8 mouse cellular contexts compared by ENCODE assay signal in the genomic region with DNA sequence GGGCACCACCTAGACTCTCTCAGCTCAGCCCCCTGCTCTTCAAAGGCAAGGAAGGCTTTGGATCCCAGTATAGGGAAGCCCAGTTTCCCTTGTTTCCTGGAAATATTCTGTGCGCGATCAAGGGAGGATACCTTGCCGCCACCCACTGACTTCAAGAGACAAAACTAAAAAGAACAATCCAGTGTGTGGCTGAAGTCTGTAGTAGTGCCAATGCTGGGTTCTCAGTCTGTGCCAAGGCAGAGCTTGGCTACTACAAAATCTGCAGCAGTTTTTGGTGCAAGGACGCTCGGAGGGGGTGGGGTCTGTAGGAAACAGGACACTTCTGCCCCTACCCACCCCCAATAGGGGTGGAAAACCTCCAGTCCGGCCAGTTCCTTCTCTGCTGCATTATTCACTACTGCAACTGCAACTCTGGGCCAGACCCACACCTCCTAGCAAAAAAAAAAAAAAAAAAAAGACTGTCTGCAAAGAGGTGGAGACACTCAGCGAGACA. TPM values are rescaled to one million over a fixed set of nuclear protein-coding genes. Genes with fewer than 3 reads are reported as not detected.
DNase-seq lines count a peak whose midpoint lies in the region; ATAC-seq lines count a peak whose summit lies in the region.

No protein-coding gene starts in this region.

- no peak overlapping the region for H3K27ac ChIP-seq in heart, embryonic 14.5 days (replicated peaks in 1 of 2; ENCODE audit: control insufficient read depth in 1 of 2, insufficient read depth in 1 of 2, low read depth in 2 of 2, low read length in 2 of 2)
- H3K27ac ChIP-seq in embryonic facial prominence, embryonic 11.5 days (replicated peaks; ENCODE audit: low read depth, low read length) = no peak overlapping the region
- peak overlapping the region; percentile 66; the same call in 1 of the 2 replicates for H3K27ac ChIP-seq in hindbrain, embryonic 10.5 days
- H3K27ac ChIP-seq in midbrain, embryonic 11.5 days (ENCODE audit: low read depth, low read length) = no peak overlapping the region

- 65% methylated on average over 7 of the region's 7 CpGs for WGBS in heart, embryonic 14.5 days
- WGBS in embryonic facial prominence, embryonic 11.5 days = 47% methylated on average over 7 of the region's 7 CpGs
- WGBS in hindbrain, embryonic 10.5 days = 53% methylated on average over 7 of the region's 7 CpGs
- 56% methylated on average over 7 of the region's 7 CpGs for WGBS in midbrain, embryonic 11.5 days

- peak overlapping the region; percentile 92 for H3K4me2 ChIP-seq in heart, embryonic 14.5 days (ENCODE audit: low read length)
- H3K4me2 ChIP-seq in embryonic facial prominence, embryonic 11.5 days (ENCODE audit: low read depth, low read length) = peak overlapping the region; percentile 100
- H3K4me2 ChIP-seq in midbrain, embryonic 11.5 days = peak overlapping the region; percentile 98

- H3K9me3 ChIP-seq in heart, embryonic 14.5 days (ENCODE audit: control insufficient read depth, low read length) = no peaks in the 10 kb centered on the region
- H3K9me3 ChIP-seq in embryonic facial prominence, embryonic 11.5 days (replicated peaks; ENCODE audit: control insufficient read depth, low read length) = no peaks in the 10 kb centered on the region
- H3K9me3 ChIP-seq in hindbrain, embryonic 10.5 days = no peaks in the 10 kb centered on the region
- H3K9me3 ChIP-seq in midbrain, embryonic 11.5 days (ENCODE audit: control insufficient read depth, low read length) = no peaks in the 10 kb centered on the region

- H3K36me3 ChIP-seq in heart, embryonic 14.5 days (ENCODE audit: control insufficient read depth, insufficient read depth, low read length) = no peaks in the 10 kb centered on the region
- no peaks in the 10 kb centered on the region for H3K36me3 ChIP-seq in embryonic facial prominence, embryonic 11.5 days (replicated peaks; ENCODE audit: control insufficient read depth, insufficient read depth, low read depth, low read length)
- H3K36me3 ChIP-seq in hindbrain, embryonic 10.5 days = peaks cover 36% of the 10 kb centered on the region
- H3K36me3 ChIP-seq in midbrain, embryonic 11.5 days (ENCODE audit: control insufficient read depth, insufficient read depth, low read length) = 0 out of 2 replicates have a peak, but pooled peaks cover 3% of the 10 kb centered on the region

- peak overlapping the region; percentile 19; the same call in 1 of the 2 replicates for H3K9ac ChIP-seq in heart, embryonic 14.5 days (ENCODE audit: low read length)
- H3K9ac ChIP-seq in embryonic facial prominence, embryonic 11.5 days (replicated peaks; ENCODE audit: low read length) = no peak overlapping the region
- peak overlapping the region; percentile 3; the same call in 1 of the 2 replicates for H3K9ac ChIP-seq in midbrain, embryonic 11.5 days (ENCODE audit: low read length)

- H3K4me3 ChIP-seq in heart, embryonic 14.5 days (ENCODE audit: control insufficient read depth in 1 of 2, insufficient read depth in 1 of 2, low read depth in 1 of 2, low read length in 2 of 2) = no peak overlapping the region
- no peak overlapping the region for H3K4me3 ChIP-seq in embryonic facial prominence, embryonic 11.5 days (ENCODE audit: low read depth, low read length)
- H3K4me3 ChIP-seq in hindbrain, embryonic 10.5 days = peak overlapping the region; percentile 91
- H3K4me3 ChIP-seq in midbrain, embryonic 11.5 days (ENCODE audit: low read depth, low read length) = peak overlapping the region; percentile 73

- H3K27me3 ChIP-seq in heart, embryonic 14.5 days (ENCODE audit: control insufficient read depth, insufficient read depth, low read length) = no peaks in the 10 kb centered on the region
- no peaks in the 10 kb centered on the region for H3K27me3 ChIP-seq in embryonic facial prominence, embryonic 11.5 days (ENCODE audit: control insufficient read depth, insufficient read depth, low read length)
- no peaks in the 10 kb centered on the region for H3K27me3 ChIP-seq in hindbrain, embryonic 10.5 days (ENCODE audit: insufficient read depth, poor library complexity, severe bottlenecking)
- H3K27me3 ChIP-seq in midbrain, embryonic 11.5 days (ENCODE audit: control insufficient read depth, insufficient read depth, low read length) = no peaks in the 10 kb centered on the region

- no peak for ATAC-seq in heart, embryonic 14.5 days (ENCODE audit: insufficient number of reproducible peaks, insufficient read depth, low FRiP score, low read depth)
- ATAC-seq in embryonic facial prominence, embryonic 11.5 days (replicated peaks; ENCODE audit: insufficient number of reproducible peaks, low FRiP score, low TSS enrichment, low read depth) = no peak
- ATAC-seq in midbrain, embryonic 11.5 days (ENCODE audit: low FRiP score) = no peak
- ATAC-seq in erythroblast, adult 5-6 weeks (replicated peaks; ENCODE audit: low FRiP score, poor library complexity, severe bottlenecking) = no peak

- no peak for DNase-seq in heart, postnatal 4 days
- DNase-seq in embryonic facial prominence, embryonic 11.5 days (ENCODE audit: low spot score) = no peak
- DNase-seq in hindbrain, embryonic 10.5 days (ENCODE audit: low spot score) = no peak
- no peak for DNase-seq in midbrain, embryonic 11.5 days (ENCODE audit: low spot score, missing footprints)
- DNase-seq in spleen, postnatal 36 days (ENCODE audit: low spot score in 2 of 2) = no peak
- no peak for DNase-seq in urinary bladder, postnatal 25 days (ENCODE audit: low spot score)

- peaks cover 53 to 68% of the 10 kb centered on the region in 2 experiments for H3K4me1 ChIP-seq in heart, embryonic 14.5 days (ENCODE audit: control insufficient read depth in 2 of 2, insufficient read depth in 2 of 2, low read length in 2 of 2)
- peaks cover 9% of the 10 kb centered on the region for H3K4me1 ChIP-seq in embryonic facial prominence, embryonic 11.5 days (ENCODE audit: control insufficient read depth, insufficient read depth, low read length)
- peaks cover 96% of the 10 kb centered on the region for H3K4me1 ChIP-seq in hindbrain, embryonic 10.5 days (replicated peaks)
- H3K4me1 ChIP-seq in midbrain, embryonic 11.5 days (ENCODE audit: control insufficient read depth, insufficient read depth, low read length) = peaks cover 57% of the 10 kb centered on the region

RNA-seq across cellular contexts. Expression of a gene that starts 3.0 kb away (rescaled TPM):
- 7.2 and 8.2 TPM in 2 replicates for polyA plus RNA-seq in heart, embryonic 14.5 days (2014; fragmentation: Nextera tagmentation; extraction: Ambion mirVana)
- total RNA-seq in heart, postnatal 4 days (2021) = 10 to 100 TPM; 35.2 to 37.2 TPM
- polyA plus RNA-seq in embryonic facial prominence, embryonic 11.5 days (2014; fragmentation: Nextera tagmentation; extraction: Ambion mirVana) = 8.4 and 9.8 TPM in 2 replicates
- 14.3 and 16.0 TPM in 2 replicates for polyA plus RNA-seq in hindbrain, embryonic 10.5 days (2016; fragmentation: Nextera tagmentation; extraction: Ambion mirVana)
- 19.2 and 20.4 TPM in 2 replicates for polyA plus RNA-seq in midbrain, embryonic 11.5 days (2014; fragmentation: Nextera tagmentation; extraction: Ambion mirVana)
- total RNA-seq in erythroblast, adult 5-6 weeks (2015; ENCODE audit: low replicate concordance) = 0.38 TPM in 1 of 2 replicates, not detected in the other
- total RNA-seq in erythroblast, adult 5-6 weeks (2017; ENCODE audit: low replicate concordance) = 0.28 TPM in 1 of 2 replicates, not detected in the other

RNA-seq across cellular contexts. Expression of a gene that starts 33.9 kb away (rescaled TPM):
- 0.63 and 0.84 TPM in 2 replicates for polyA plus RNA-seq in heart, embryonic 14.5 days (2014; fragmentation: Nextera tagmentation; extraction: Ambion mirVana)
- 1 to 10 TPM; 2.5 to 2.8 TPM for total RNA-seq in heart, postnatal 4 days (2021)
- polyA plus RNA-seq in embryonic facial prominence, embryonic 11.5 days (2014; fragmentation: Nextera tagmentation; extraction: Ambion mirVana) = 0.43 and 0.59 TPM in 2 replicates
- polyA plus RNA-seq in hindbrain, embryonic 10.5 days (2016; fragmentation: Nextera tagmentation; extraction: Ambion mirVana) = 3.0 and 3.2 TPM in 2 replicates
- polyA plus RNA-seq in midbrain, embryonic 11.5 days (2014; fragmentation: Nextera tagmentation; extraction: Ambion mirVana) = 2.7 and 3.5 TPM in 2 replicates
- not detected in 2 replicates for total RNA-seq in erythroblast, adult 5-6 weeks (2015; ENCODE audit: low replicate concordance)
- not detected in 2 replicates for total RNA-seq in erythroblast, adult 5-6 weeks (2017; ENCODE audit: low replicate concordance)

Comparison
In these comparisons a context has a peak if more than half of its experiments do, and no peak if none do; other contexts are left out.
1. H3K4me3 ChIP-seq: peak in hindbrain, embryonic 10.5 days (single experiment) and midbrain, embryonic 11.5 days (single experiment); none in heart, embryonic 14.5 days (0 of 2) and embryonic facial prominence, embryonic 11.5 days (single experiment).
2. Peak in every context shown above with its lines, with median percentiles within 50 percentile points of each other: H3K4me2 ChIP-seq.